Mouse (Mus musculus) central nervous system, embryonic 11.5 days (tissue): ENCODE results near the gene Heatr5b. TPM values are rescaled to one million over a fixed set of nuclear protein-coding genes. Genes with fewer than 3 reads are reported as not detected.

Experiments
- polyA plus RNA-seq: library from polyadenylated mRNA; depleted of rRNA; stranded (reverse); fragments of >200 nt; gene quantifications from 2 replicates; pipeline ENCODE4 v1.2.3, GENCODE M21; 2012; rRNA removed

Heatr5b gene
- polyA plus RNA-seq, result 20.7 and 22.4 TPM in 2 replicates

GRCm38 (mm10) chr17:78834856-78835835 is at the start of gene Heatr5b, which contains the start of gene Gpatch11:
Gene Heatr5b (minus strand): TSS chr17:78835364.
Gene Gpatch11 (plus strand): TSS chr17:78835567.

GRCm38 (mm10) chr17:78882401-78883112 is 47.4 kb upstream of the Heatr5b start, which contains the start of gene Eif2ak2:
Gene Eif2ak2 (minus strand): TSS chr17:78882573.

GRCm38 (mm10) chr17:78737096-78737495 is 98.1 kb downstream of the Heatr5b start, which contains the start of gene Strn:
Gene Strn (minus strand): TSS chr17:78737196.

Other genes with a start within 250 kb of the Heatr5b start
- gene Strn, start 98.2 kb downstream of the Heatr5b start, polyA plus RNA-seq, result 10.7 and 10.9 TPM in 2 replicates
- gene Gpatch11, start 203 bp upstream of the Heatr5b start, polyA plus RNA-seq, result 29.7 and 52.8 TPM in 2 replicates
- 4.2 and 7.0 TPM in 2 replicates for gene Eif2ak2, start 47.2 kb upstream of the Heatr5b start, polyA plus RNA-seq
- gene Sult6b1, start 71.6 kb upstream of the Heatr5b start, polyA plus RNA-seq, result 0.16 TPM in 1 of 2 replicates, not detected in the other
- gene Cebpzos, start 81.1 kb upstream of the Heatr5b start, polyA plus RNA-seq, result 40.7 and 52.9 TPM in 2 replicates
- gene Cebpz, start 101.7 kb upstream of the Heatr5b start, polyA plus RNA-seq, result 34.6 and 48.1 TPM in 2 replicates
- 29.7 and 31.2 TPM in 2 replicates for gene Ndufaf7, start 101.8 kb upstream of the Heatr5b start, polyA plus RNA-seq
- 39.9 and 50.3 TPM in 2 replicates for gene Prkd3, start 185.5 kb upstream of the Heatr5b start, polyA plus RNA-seq
- 3.1 and 4.2 TPM in 2 replicates for gene Qpct, start 216.5 kb upstream of the Heatr5b start, polyA plus RNA-seq